Mouse (Mus musculus) A20 (cell line): ENCODE measurements around the gene Man2b2.

ENCODE experiments used
- DNase-seq: peaks from one replicate; pipeline ENCODE4 v3.0.0-alpha.2; 2011; ENCODE audit warnings: low read depth, low spot score

The Man2b2 gene

DNA sequence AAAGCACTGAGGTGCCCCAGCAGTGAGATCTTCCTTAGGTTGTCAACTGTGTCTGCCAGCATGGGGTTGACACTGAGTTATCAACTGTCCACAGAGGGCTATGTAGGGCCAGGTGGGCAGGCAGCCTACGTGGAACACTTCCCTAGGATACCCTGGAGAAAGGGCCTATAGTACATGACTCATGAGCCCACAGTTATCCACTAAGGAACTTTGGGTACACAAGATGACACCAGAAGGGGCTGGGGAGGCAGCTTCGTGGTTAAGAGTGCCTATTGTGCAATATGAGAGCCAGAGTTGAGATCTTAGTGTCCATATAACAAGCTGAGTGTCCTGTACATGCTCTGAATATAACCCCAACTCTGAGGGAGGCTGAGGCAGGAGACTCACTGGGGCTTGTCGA, 60.9 kb downstream of the Man2b2 start:
- no peak for DNase-seq

GRCm38 (mm10) chr5:36766958-36767703, 63.3 kb downstream of the Man2b2 start:
- peak; percentile 43 for DNase-seq

- no peak for DNase-seq
Observed at GRCm38 (mm10) chr5:36759848-36760247, 70.6 kb downstream of the Man2b2 start.

DNA sequence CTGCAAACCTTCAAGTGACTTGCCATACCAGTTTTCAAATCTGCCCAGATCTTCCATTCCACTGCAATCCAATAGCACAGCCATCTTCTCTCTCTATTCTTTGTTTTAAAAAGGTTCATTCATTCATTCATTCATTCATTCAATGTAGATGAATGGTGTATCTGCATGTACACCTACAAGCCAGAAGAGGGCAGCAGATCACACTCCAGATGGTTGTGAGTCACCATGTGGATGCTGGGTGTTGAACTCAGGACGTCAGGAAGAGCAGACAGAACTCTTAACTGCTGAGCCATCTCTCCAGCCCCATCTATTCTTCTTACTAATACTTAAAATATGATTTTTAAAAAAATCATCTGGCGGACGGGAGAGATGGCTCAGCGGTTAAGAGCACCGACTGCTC, 73.4 kb downstream of the Man2b2 start:
- DNase-seq, result peak; percentile 60
